In the genomic region with DNA sequence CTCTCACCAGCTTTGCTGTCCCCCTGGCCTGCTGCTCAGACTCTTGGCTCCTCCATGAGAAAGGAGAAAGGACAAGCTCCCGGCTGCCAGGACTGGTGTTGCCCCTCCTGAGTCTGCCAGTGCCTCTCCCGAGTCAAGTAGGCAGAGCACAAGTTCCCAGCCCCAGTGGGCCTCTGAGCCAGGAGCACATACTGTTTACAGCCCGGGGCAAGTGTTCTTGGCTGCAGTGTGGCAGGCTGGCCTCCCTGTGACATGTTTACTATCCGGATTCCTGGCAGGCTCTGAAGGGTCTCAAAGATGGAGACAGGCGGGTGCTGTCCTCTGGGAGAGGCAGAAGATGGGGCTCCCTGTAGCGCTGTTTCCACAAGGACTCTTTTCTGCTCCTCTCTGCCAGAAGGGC, we compare ENCODE assay signal across 9 mouse cellular contexts. TPM values are rescaled to one million over a fixed set of nuclear protein-coding genes. Genes with fewer than 3 reads are reported as not detected.
A peak's percentile ranks its signal among the peaks of the same experiment; 100 is the strongest.
DNase-seq lines count a peak whose midpoint lies in the region; ATAC-seq and TF ChIP-seq lines count a peak whose summit lies in the region.
"Had no signal": no experiment of that assay in that cellular context is flagged by ENCODE, and none has a peak within 500 bp of the region (broad histone marks: within the 10 kb centered on the region; RNA-seq: fewer than 3 reads in every experiment).

No protein-coding gene starts in this region.

- no peak for TF ChIP-seq CTCF in lung, adult 2 months (IDR thresholded peaks at IDR 0.05; ENCODE audit: insufficient read depth, low read length)
- TF ChIP-seq CTCF in stomach, postnatal 0 days (IDR thresholded peaks at IDR 0.05; ENCODE audit: low read depth): no peak

- DNase-seq in lung, adult 18-20 months: peak; percentile 54 to 66
- no peak for DNase-seq in lung, adult 2 months
- no peak for DNase-seq in stomach, postnatal 0 days (ENCODE audit: low spot score)
- DNase-seq in frontal cortex, postnatal 10 days (ENCODE audit: low spot score in 2 of 2): no peak
- DNase-seq in adrenal gland, adult 2 months: no peak
- DNase-seq in kidney, adult 11 months: no peak

- H3K27ac ChIP-seq in heart, embryonic 16.5 days (ENCODE audit: low read length): peak overlapping the region; percentile 29; the same call in 1 of the 2 replicates
- H3K27ac ChIP-seq in lung, embryonic 16.5 days (ENCODE audit: low read length): peak overlapping the region; percentile 84
- no peak overlapping the region for H3K27ac ChIP-seq in stomach, postnatal 0 days (replicated peaks)
- H3K27ac ChIP-seq: midbrain, embryonic 12.5 days had no signal

- no peak for TF ChIP-seq POLR2A in lung, adult 2 months (IDR thresholded peaks at IDR 0.05; ENCODE audit: borderline replicate concordance, extremely low read depth, low read depth, low read length)

- H3K27me3 ChIP-seq in heart, embryonic 16.5 days (ENCODE audit: control insufficient read depth, insufficient read depth, low read length): no peaks in the 10 kb centered on the region
- no peaks in the 10 kb centered on the region for H3K27me3 ChIP-seq in lung, embryonic 16.5 days (ENCODE audit: control insufficient read depth, insufficient read depth, low read depth, low read length)
- no peaks in the 10 kb centered on the region for H3K27me3 ChIP-seq in stomach, postnatal 0 days (ENCODE audit: control insufficient read depth, insufficient read depth, low read length)

- ATAC-seq in heart, embryonic 16.5 days (replicated peaks; ENCODE audit: extremely low read depth, insufficient read depth, low FRiP score): no peak
- peak; percentile 50 for ATAC-seq in lung, embryonic 16.5 days (ENCODE audit: low read depth)
- no peak for ATAC-seq in stomach, postnatal 0 days (ENCODE audit: low FRiP score, low TSS enrichment)

- no peak overlapping the region for H3K9ac ChIP-seq in heart, embryonic 16.5 days (ENCODE audit: low read length)
- peak overlapping the region; percentile 33 for H3K9ac ChIP-seq in lung, embryonic 16.5 days (ENCODE audit: low read length)
- H3K9ac ChIP-seq in stomach, postnatal 0 days (ENCODE audit: low read length): peak overlapping the region; percentile 31; the same call in 1 of the 2 replicates
- H3K9ac ChIP-seq: midbrain, embryonic 12.5 days had no signal

- no peak overlapping the region for H3K4me2 ChIP-seq in heart, embryonic 16.5 days (ENCODE audit: low read depth, low read length)
- H3K4me2 ChIP-seq in lung, embryonic 16.5 days (ENCODE audit: low read depth, low read length): no peak overlapping the region
- no peak overlapping the region for H3K4me2 ChIP-seq in stomach, postnatal 0 days (replicated peaks; ENCODE audit: low read depth)
- H3K4me2 ChIP-seq: midbrain, embryonic 12.5 days had no signal

- 39% methylated on average over 6 of the region's 6 CpGs for WGBS in lung, adult 2 months
- 41% methylated on average over 6 of the region's 6 CpGs for WGBS in heart, embryonic 16.5 days
- WGBS in lung, embryonic 16.5 days: 19% methylated on average over 6 of the region's 6 CpGs
- WGBS in stomach, postnatal 0 days: 24% methylated on average over 6 of the region's 6 CpGs

- no peaks in the 10 kb centered on the region for H3K36me3 ChIP-seq in heart, embryonic 16.5 days (ENCODE audit: control insufficient read depth, insufficient read depth)
- H3K36me3 ChIP-seq in lung, embryonic 16.5 days (ENCODE audit: control insufficient read depth, insufficient read depth, low read length): no peaks in the 10 kb centered on the region
- no peaks in the 10 kb centered on the region for H3K36me3 ChIP-seq in stomach, postnatal 0 days (ENCODE audit: control insufficient read depth, insufficient read depth, low read length)
- H3K36me3 ChIP-seq: midbrain, embryonic 12.5 days had no signal

- no peak for TF ChIP-seq EP300 in stomach, postnatal 0 days (optimal IDR thresholded peaks at IDR 0.05)

- peaks cover 6% of the 10 kb centered on the region for H3K4me1 ChIP-seq in lung, adult 2 months (ENCODE audit: control insufficient read depth, insufficient read depth, low read length)
- peaks cover 23% of the 10 kb centered on the region for H3K4me1 ChIP-seq in heart, embryonic 16.5 days (ENCODE audit: control insufficient read depth, insufficient read depth, low read length)
- H3K4me1 ChIP-seq in lung, embryonic 16.5 days (replicated peaks; ENCODE audit: control insufficient read depth, insufficient read depth, low read length): peaks cover 66% of the 10 kb centered on the region
- H3K4me1 ChIP-seq in stomach, postnatal 0 days (replicated peaks; ENCODE audit: control insufficient read depth, insufficient read depth): peaks cover 5% of the 10 kb centered on the region; the same call in 1 of the 2 replicates

- H3K9me3 ChIP-seq in heart, embryonic 16.5 days (replicated peaks; ENCODE audit: control insufficient read depth, low read length): no peaks in the 10 kb centered on the region
- no peaks in the 10 kb centered on the region for H3K9me3 ChIP-seq in lung, embryonic 16.5 days (ENCODE audit: control insufficient read depth, low read length)
- H3K9me3 ChIP-seq in stomach, postnatal 0 days (ENCODE audit: control insufficient read depth, low read length): no peaks in the 10 kb centered on the region
- H3K9me3 ChIP-seq: midbrain, embryonic 12.5 days had no signal

- H3K4me3 ChIP-seq in lung, adult 2 months (replicated peaks; ENCODE audit: extremely low read depth, low read depth, low read length): no peak overlapping the region
- H3K4me3 ChIP-seq in heart, embryonic 16.5 days (ENCODE audit: low read length): no peak overlapping the region
- H3K4me3 ChIP-seq in lung, embryonic 16.5 days (ENCODE audit: low read length): no peak overlapping the region
- no peak overlapping the region for H3K4me3 ChIP-seq in stomach, postnatal 0 days (ENCODE audit: low read depth, low read length)
- H3K4me3 ChIP-seq: midbrain, embryonic 12.5 days had no signal

RNA-seq across cellular contexts. Expression of a gene that starts 28.7 kb away (rescaled TPM):
- 35.6 and 39.6 TPM in 2 replicates for polyA plus RNA-seq in lung, adult 2 months (2012; rRNA removed)
- polyA plus RNA-seq in heart, embryonic 16.5 days (2015; fragmentation: Nextera tagmentation; extraction: Ambion mirVana): 7.7 and 9.7 TPM in 2 replicates
- 10.2 and 10.9 TPM in 2 replicates for polyA plus RNA-seq in lung, embryonic 16.5 days (2015; fragmentation: Nextera tagmentation; extraction: Ambion mirVana)
- polyA plus RNA-seq in stomach, postnatal 0 days (2015; fragmentation: Nextera tagmentation; extraction: Ambion mirVana): 6.4 and 7.0 TPM in 2 replicates
- total RNA-seq in adrenal gland, adult 2 months (2021): 10 to 100 TPM; 27.1 to 28.7 TPM
- 42.1 and 46.3 TPM in 2 replicates for polyA plus RNA-seq in adrenal gland, adult 2 months (2012; rRNA removed)

Comparison
In these comparisons a context has a peak if more than half of its experiments do, and no peak if none do; other contexts are left out.
1. DNase-seq: peak in lung, adult 18-20 months (2 of 2); none in lung, adult 2 months (single experiment), stomach, postnatal 0 days (single experiment), frontal cortex, postnatal 10 days (0 of 2), adrenal gland, adult 2 months (single experiment) and kidney, adult 11 months (single experiment).